Mouse (Mus musculus) liver, embryonic 14.5 days (tissue): Measurements from ENCODE around the gene Srgap1.

ENCODE experiments used
- CTCF ChIP-seq: IDR thresholded peaks from 2 replicates; pipeline ENCODE4 v1.5.1; 2016; ENCODE audit warnings: antibody characterized with exemption, low read depth, control low read depth
- EP300 ChIP-seq: IDR thresholded peaks from 2 replicates; pipeline ENCODE4 v1.6.1; 2016; ENCODE audit warnings: antibody characterized with exemption, low read depth

DNA sequence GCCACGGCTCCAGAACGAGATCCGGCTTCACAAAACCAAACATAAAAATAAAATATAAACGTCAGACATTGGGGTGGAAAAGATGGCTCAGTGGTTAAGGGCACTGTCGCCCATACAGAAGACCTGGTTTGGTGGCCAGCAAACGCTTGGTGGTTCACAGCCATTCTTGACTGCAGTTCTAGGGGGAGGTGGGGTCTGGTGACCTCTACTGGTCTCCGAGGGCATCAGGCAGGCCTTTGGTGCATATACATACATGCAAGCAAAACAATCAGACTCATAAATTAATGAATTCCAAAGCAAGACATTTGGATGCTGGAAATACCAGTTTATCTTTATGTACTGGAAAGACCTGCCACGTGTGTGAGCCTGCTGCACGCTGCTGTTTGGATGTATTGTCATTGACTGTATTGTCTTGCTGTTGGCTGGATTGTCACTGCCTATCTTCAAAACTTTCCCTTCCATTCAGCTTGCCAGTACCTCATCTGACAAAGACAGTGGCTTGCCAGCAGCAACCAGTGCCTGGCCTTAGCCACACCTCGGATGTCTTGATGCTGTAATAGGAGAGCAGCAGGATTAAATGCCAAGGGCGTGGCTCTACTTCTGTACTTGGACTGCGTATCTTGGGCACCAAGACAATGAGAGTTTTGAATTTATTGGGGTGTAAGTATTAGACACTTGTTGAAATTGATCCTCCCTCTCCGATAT lies 282.5 kb downstream of the Srgap1 start:
- TF ChIP-seq CTCF: peak; percentile 33; the same call in 1 of the 2 replicates
- TF ChIP-seq EP300: no peak
